Comparison of ENCODE assay signal across 9 mouse cellular contexts in the genomic region with DNA sequence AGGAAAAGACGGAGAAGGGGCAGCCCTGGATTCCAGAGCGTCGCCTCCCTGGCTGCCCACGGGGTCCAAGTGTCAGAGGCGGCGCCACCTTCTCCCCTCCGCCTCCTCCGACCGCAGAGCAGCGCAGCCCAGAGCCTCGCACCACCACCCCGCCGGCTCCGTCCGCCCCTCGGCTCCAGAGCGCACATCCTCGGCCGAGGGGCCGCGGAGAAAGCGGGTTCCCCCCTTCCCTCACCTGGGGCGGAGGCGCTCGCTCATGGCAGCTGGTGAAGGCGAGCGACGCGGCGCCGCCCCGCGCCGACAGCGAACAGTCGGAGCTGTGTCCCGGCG. TPM values are rescaled to one million over a fixed set of nuclear protein-coding genes. Genes with fewer than 3 reads are reported as not detected.
DNase-seq lines count a peak whose midpoint lies in the region; ATAC-seq and TF ChIP-seq lines count a peak whose summit lies in the region.
"Had no signal": no experiment of that assay in that cellular context is flagged by ENCODE, and none has a peak within 500 bp of the region (broad histone marks: within the 10 kb centered on the region; RNA-seq: fewer than 3 reads in every experiment).

No protein-coding gene starts in this region.

- 2% methylated on average over 20 of the region's 38 CpGs for WGBS in forebrain, embryonic 13.5 days
- WGBS in liver, embryonic 16.5 days (ENCODE audit: insufficient replicate concordance): under 1% methylated on average over 37 of the region's 38 CpGs

- DNase-seq in gastrocnemius, adult 18-20 months (ENCODE audit: low spot score): peak; percentile 7
- no peak for DNase-seq in gastrocnemius, postnatal 25 days
- DNase-seq in layer of hippocampus, postnatal 25 days (ENCODE audit: extremely low spot score in 1 of 2, low spot score in 1 of 2): no peak
- DNase-seq in cerebellum, postnatal 4 days (ENCODE audit: low spot score in 2 of 2): no peak
- no peak for DNase-seq in urinary bladder, postnatal 14 days (ENCODE audit: low spot score)

- peak overlapping the region; percentile 95 for H3K27ac ChIP-seq in forebrain, embryonic 13.5 days
- H3K27ac ChIP-seq in liver, embryonic 16.5 days (ENCODE audit: low read length): peak overlapping the region; percentile 99

- peaks cover 28% of the 10 kb centered on the region for H3K36me3 ChIP-seq in C2C12 (ENCODE audit: control insufficient read depth, insufficient read depth)
- H3K36me3 ChIP-seq in forebrain, embryonic 13.5 days (ENCODE audit: poor library complexity, severe bottlenecking): peaks cover 11% of the 10 kb centered on the region
- peaks cover 5% of the 10 kb centered on the region; the same call in 1 of the 2 replicates for H3K36me3 ChIP-seq in liver, embryonic 16.5 days (ENCODE audit: control insufficient read depth, insufficient read depth)

- peak overlapping the region; percentile 91 for H3K9ac ChIP-seq in forebrain, embryonic 13.5 days
- peak overlapping the region; percentile 99 for H3K9ac ChIP-seq in liver, embryonic 16.5 days (ENCODE audit: low read depth, low read length)

- H3K79me2 ChIP-seq in C2C12 (ENCODE audit: control insufficient read depth, insufficient read depth): peaks cover 83% of the 10 kb centered on the region

- TF ChIP-seq CTCF in C2C12 (IDR thresholded peaks at IDR 0.05; ENCODE audit: control insufficient read depth, insufficient read depth, insufficient read length): no peak

- no peaks in the 10 kb centered on the region for H3K9me3 ChIP-seq in forebrain, embryonic 13.5 days (replicated peaks)
- H3K9me3 ChIP-seq in liver, embryonic 16.5 days (replicated peaks; ENCODE audit: control insufficient read depth, low read length): no peaks in the 10 kb centered on the region

- H3K4me3 ChIP-seq in C2C12 (ENCODE audit: insufficient read depth, poor library complexity, severe bottlenecking): peak overlapping the region; percentile 98
- H3K4me3 ChIP-seq in forebrain, embryonic 13.5 days: peak overlapping the region; percentile 93
- peak overlapping the region; percentile 98 for H3K4me3 ChIP-seq in liver, embryonic 16.5 days (ENCODE audit: low read depth, low read length)

- H3K4me1 ChIP-seq in forebrain, embryonic 13.5 days: peaks cover 48% of the 10 kb centered on the region
- H3K4me1 ChIP-seq in liver, embryonic 16.5 days (ENCODE audit: control insufficient read depth, low read depth, low read length): peaks cover 43% of the 10 kb centered on the region

- no peaks in the 10 kb centered on the region for H3K27me3 ChIP-seq in C2C12 (ENCODE audit: control insufficient read depth, insufficient read depth, insufficient read length)
- no peaks in the 10 kb centered on the region for H3K27me3 ChIP-seq in forebrain, embryonic 13.5 days
- no peaks in the 10 kb centered on the region for H3K27me3 ChIP-seq in liver, embryonic 16.5 days (ENCODE audit: control insufficient read depth, insufficient read depth, low read depth, low read length)

- peaks cover 71% of the 10 kb centered on the region for H3K79me3 ChIP-seq in C2C12 (ENCODE audit: low read depth)

- peak overlapping the region; percentile 94 for H3K4me2 ChIP-seq in forebrain, embryonic 13.5 days
- H3K4me2 ChIP-seq in liver, embryonic 16.5 days (ENCODE audit: low read depth, low read length): peak overlapping the region; percentile 64

- peak overlapping the region; percentile 97 for H3ac ChIP-seq in C2C12 (ENCODE audit: control insufficient read depth, insufficient read length, low read depth)

- no peak; the same call in 1 of the 2 replicates for ATAC-seq in forebrain, embryonic 13.5 days
- no peak for ATAC-seq in liver, embryonic 16.5 days (ENCODE audit: low read depth)

TF ChIP-seq in C2C12, 6 proteins besides CTCF, POLR2A, EP300 and RAD21:
- TF ChIP-seq MYOG (IDR thresholded peaks at IDR 0.05; ENCODE audit: control insufficient read depth, extremely low read depth, insufficient read length) (no peak), FOSL1 (IDR thresholded peaks at IDR 0.05; ENCODE audit: insufficient read depth, low read length, poor library complexity, severe bottlenecking) (no peak), MYOD1 (IDR thresholded peaks at IDR 0.05; ENCODE audit: control insufficient read depth, insufficient read length, low read depth) (no peak), MAX (IDR thresholded peaks at IDR 0.05) (no peak)
TF ChIP-seq in C2C12: peak in this region for 0.

RNA-seq across cellular contexts. Expression of gene Fam104a, which starts 0.4 kb away (rescaled TPM):
- total RNA-seq in gastrocnemius, adult 18-20 months (2021): 10 to 100 TPM; 32.7 to 34.4 TPM
- total RNA-seq in gastrocnemius, postnatal 25 days (2021): 10 to 100 TPM; 24.7 to 25.4 TPM
- 40.1 TPM for polyA plus RNA-seq in C2C12 (2012; fragmentation: generic; extraction: Trizol)
- polyA plus RNA-seq in forebrain, embryonic 13.5 days (2015; fragmentation: Nextera tagmentation; extraction: Ambion mirVana): 48.2 and 51.9 TPM in 2 replicates
- polyA plus RNA-seq in liver, embryonic 16.5 days (2015; fragmentation: Nextera tagmentation; extraction: Ambion mirVana): 38.9 and 39.2 TPM in 2 replicates
- 10 to 100 TPM; 26.6 to 27.9 TPM for total RNA-seq in layer of hippocampus, postnatal 25 days (2021)

RNA-seq across cellular contexts. Expression of gene D11Wsu47e, which starts 0.6 kb away (rescaled TPM):
- 1 to 10 TPM; 3.2 to 6.6 TPM for total RNA-seq in gastrocnemius, adult 18-20 months (2021)
- total RNA-seq in gastrocnemius, postnatal 25 days (2021): 1 to 10 TPM; 4.6 TPM
- polyA plus RNA-seq in C2C12 (2012; fragmentation: generic; extraction: Trizol): 11.7 TPM
- polyA plus RNA-seq in forebrain, embryonic 13.5 days (2015; fragmentation: Nextera tagmentation; extraction: Ambion mirVana): 20.6 and 21.7 TPM in 2 replicates
- 7.6 and 7.8 TPM in 2 replicates for polyA plus RNA-seq in liver, embryonic 16.5 days (2015; fragmentation: Nextera tagmentation; extraction: Ambion mirVana)
- 10 to 100 TPM; 11.8 to 13.5 TPM for total RNA-seq in layer of hippocampus, postnatal 25 days (2021)

RNA-seq across cellular contexts. Expression of gene Cpsf4l, which starts 26.2 kb away (rescaled TPM):
- total RNA-seq in gastrocnemius, adult 18-20 months (2021): not detected
- total RNA-seq in gastrocnemius, postnatal 25 days (2021): not detected
- polyA plus RNA-seq in C2C12 (2012; fragmentation: generic; extraction: Trizol): not detected
- 0.31 and 1.0 TPM in 2 replicates for polyA plus RNA-seq in forebrain, embryonic 13.5 days (2015; fragmentation: Nextera tagmentation; extraction: Ambion mirVana)
- polyA plus RNA-seq in liver, embryonic 16.5 days (2015; fragmentation: Nextera tagmentation; extraction: Ambion mirVana): 0.18 TPM in 1 of 2 replicates, not detected in the other
- under 1 TPM in 1 of 2 experiments, not detected in 1; 0.22 TPM for total RNA-seq in layer of hippocampus, postnatal 25 days (2021)
- total RNA-seq: layer of hippocampus, postnatal 36 days had no signal

RNA-seq across cellular contexts. Expression of gene Slc39a11, which starts 33.7 kb away (rescaled TPM):
- 1 to 10 TPM; 1.5 to 2.4 TPM for total RNA-seq in gastrocnemius, adult 18-20 months (2021)
- total RNA-seq in gastrocnemius, postnatal 25 days (2021): 1 to 10 TPM; 1.8 to 3.1 TPM
- polyA plus RNA-seq in C2C12 (2012; fragmentation: generic; extraction: Trizol): 10.0 TPM
- polyA plus RNA-seq in forebrain, embryonic 13.5 days (2015; fragmentation: Nextera tagmentation; extraction: Ambion mirVana): 27.7 and 29.0 TPM in 2 replicates
- polyA plus RNA-seq in liver, embryonic 16.5 days (2015; fragmentation: Nextera tagmentation; extraction: Ambion mirVana): 13.4 and 14.1 TPM in 2 replicates
- 10 to 100 TPM; 23.0 to 23.3 TPM for total RNA-seq in layer of hippocampus, postnatal 25 days (2021)

RNA-seq across cellular contexts. Expression of gene Cog1, which starts 34.6 kb away (rescaled TPM):
- total RNA-seq in gastrocnemius, adult 18-20 months (2021): 10 to 100 TPM; 19.9 to 21.8 TPM
- total RNA-seq in gastrocnemius, postnatal 25 days (2021): 10 to 100 TPM; 18.6 to 20.2 TPM
- 21.2 TPM for polyA plus RNA-seq in C2C12 (2012; fragmentation: generic; extraction: Trizol)
- 30.1 and 31.1 TPM in 2 replicates for polyA plus RNA-seq in forebrain, embryonic 13.5 days (2015; fragmentation: Nextera tagmentation; extraction: Ambion mirVana)
- 10.7 and 11.0 TPM in 2 replicates for polyA plus RNA-seq in liver, embryonic 16.5 days (2015; fragmentation: Nextera tagmentation; extraction: Ambion mirVana)
- total RNA-seq in layer of hippocampus, postnatal 25 days (2021): 10 to 100 TPM; 53.4 to 64.0 TPM
